Mouse (Mus musculus): ENCODE results near the gene Synj2.

- no peak for TF ChIP-seq EP300 (optimal IDR thresholded peaks at IDR 0.05)
- TF ChIP-seq CTCF (IDR thresholded peaks at IDR 0.05; ENCODE audit: low read depth), result peak; percentile 30; the same call in 1 of the 2 replicates
These were observed 138.4 kb downstream of the Synj2 start, which contains the start of the genes Serac1 and Gtf2h5 for GRCm38 (mm10) chr17:6079287-6080122.

Measured in stomach, postnatal 0 days (tissue).